Mouse (Mus musculus): ENCODE measurements at regions not wholly inside any gene's neighbourhood (a gene's known extent, or its start where the extent isn't known, plus 50 kb on each side); places are given as distances from the start of the nearest gene placed in this dataset.
"Not testable (repeated sequence)": the region's sequence is repeated elsewhere in the genome, so short reads cannot be mapped to it uniquely, and the experiment has no call there.

- 79% methylated on average over 8 of the region's 8 CpGs for WGBS
- H3K36me3 ChIP-seq (ENCODE audit: control insufficient read depth, insufficient read depth, low read length): no peaks in the 10 kb centered on the region
- H3K27me3 ChIP-seq (ENCODE audit: control insufficient read depth, insufficient read depth, low read length): no peaks in the 10 kb centered on the region
- H3K4me1 ChIP-seq (ENCODE audit: control insufficient read depth, insufficient read depth, insufficient read length, low read length): no peaks in the 10 kb centered on the region
- no peak overlapping the region for H3K27ac ChIP-seq (ENCODE audit: insufficient read depth, low read depth, low read length)
- TF ChIP-seq POLR2A (IDR thresholded peaks at IDR 0.05; ENCODE audit: low read depth, low read length): no peak
- TF ChIP-seq CTCF (IDR thresholded peaks at IDR 0.05; ENCODE audit: extremely low read depth, insufficient read length, insufficient replicate concordance, low read depth, low read length): no peak
- H3K4me3 ChIP-seq (ENCODE audit: low read depth, low read length): no peak overlapping the region
These were observed 283.4 kb downstream of the Nkx6-1 start for GRCm38 (mm10) chr5:101381361-101381760.

- no peaks in the 10 kb centered on the region for H3K27me3 ChIP-seq (ENCODE audit: control insufficient read depth, insufficient read depth, low read length)
- no peak overlapping the region for H3K4me3 ChIP-seq (ENCODE audit: low read depth, low read length)
- TF ChIP-seq POLR2A (IDR thresholded peaks at IDR 0.05; ENCODE audit: low read depth, low read length) (no peak), CTCF (IDR thresholded peaks at IDR 0.05; ENCODE audit: extremely low read depth, insufficient read length, insufficient replicate concordance, low read depth, low read length) (no peak)
- no peaks in the 10 kb centered on the region for H3K4me1 ChIP-seq (ENCODE audit: control insufficient read depth, insufficient read depth, insufficient read length, low read length)
- no peaks in the 10 kb centered on the region for H3K36me3 ChIP-seq (ENCODE audit: control insufficient read depth, insufficient read depth, low read length)
- WGBS: 86% methylated on average over 6 of the region's 6 CpGs
- H3K27ac ChIP-seq (ENCODE audit: insufficient read depth, low read depth, low read length): no peak overlapping the region
These were observed 288.1 kb downstream of the Nkx6-1 start for GRCm38 (mm10) chr5:101376657-101377056.

- no peaks in the 10 kb centered on the region for H3K4me1 ChIP-seq (ENCODE audit: control insufficient read depth, insufficient read depth, insufficient read length, low read length)
- H3K27me3 ChIP-seq (ENCODE audit: control insufficient read depth, insufficient read depth, low read length): no peaks in the 10 kb centered on the region
- TF ChIP-seq CTCF (IDR thresholded peaks at IDR 0.05; ENCODE audit: extremely low read depth, insufficient read length, insufficient replicate concordance, low read depth, low read length) (no peak), POLR2A (IDR thresholded peaks at IDR 0.05; ENCODE audit: low read depth, low read length) (no peak)
- H3K4me3 ChIP-seq (ENCODE audit: low read depth, low read length): no peak overlapping the region
- 16% methylated on average over 2 of the region's 2 CpGs for WGBS
- H3K36me3 ChIP-seq (ENCODE audit: control insufficient read depth, insufficient read depth, low read length): no peaks in the 10 kb centered on the region
- H3K27ac ChIP-seq (ENCODE audit: insufficient read depth, low read depth, low read length): no peak overlapping the region
These were observed 290.7 kb downstream of the Nkx6-1 start for GRCm38 (mm10) chr5:101374129-101374528.

DNA sequence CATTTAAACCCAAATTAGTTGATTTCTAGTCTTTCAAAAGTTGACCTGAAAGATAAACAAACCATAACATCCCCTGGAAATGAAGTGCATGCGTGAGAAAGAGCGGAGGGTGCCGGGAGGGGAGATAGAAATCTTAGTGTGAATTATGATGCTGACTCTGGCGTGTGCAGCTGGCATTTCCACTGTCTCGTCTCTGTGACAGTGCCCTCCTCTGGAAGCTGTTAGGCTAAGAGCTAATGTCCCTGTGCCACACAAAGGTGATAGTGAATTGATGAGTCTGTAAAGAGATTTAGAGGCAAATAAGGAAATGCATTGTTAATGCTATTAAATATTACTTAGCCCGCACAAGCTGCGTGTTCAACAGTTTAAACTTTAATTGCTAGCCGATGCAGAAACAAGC is 292.6 kb downstream of the Nkx6-1 start:
- TF ChIP-seq CTCF (IDR thresholded peaks at IDR 0.05; ENCODE audit: extremely low read depth, insufficient read length, insufficient replicate concordance, low read depth, low read length) (no peak), POLR2A (IDR thresholded peaks at IDR 0.05; ENCODE audit: low read depth, low read length) (no peak)
- WGBS: 38% methylated on average over 8 of the region's 8 CpGs

DNA sequence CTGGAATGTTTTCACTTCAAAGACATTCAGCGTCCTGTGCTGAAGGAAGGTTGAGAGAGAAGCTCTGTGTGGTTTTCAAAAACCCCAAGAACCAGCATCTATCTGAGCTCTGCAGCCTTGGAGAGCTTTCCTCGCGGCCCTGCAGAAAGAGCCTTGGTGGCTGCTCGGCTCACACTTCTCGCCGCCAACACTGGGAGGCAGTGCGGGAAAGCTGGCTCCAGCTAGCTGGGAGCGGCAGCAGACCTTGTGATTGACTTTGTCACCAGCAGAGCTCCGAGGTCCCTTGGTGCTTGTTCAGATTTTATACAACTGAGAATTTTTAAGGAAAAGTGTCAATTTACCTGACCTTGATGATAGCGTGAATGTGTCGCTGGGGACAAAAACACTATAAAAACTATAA is 299.4 kb downstream of the Nkx6-1 start:
- Histone ChIP-seq H3K36me3 (ENCODE audit: control insufficient read depth, insufficient read depth, low read length) (no peaks in the 10 kb centered on the region), H3K27ac (ENCODE audit: insufficient read depth, low read depth, low read length) (no peak overlapping the region), H3K4me1 (ENCODE audit: control insufficient read depth, insufficient read depth, insufficient read length, low read length) (no peaks in the 10 kb centered on the region), H3K27me3 (ENCODE audit: control insufficient read depth, insufficient read depth, low read length) (no peaks in the 10 kb centered on the region), H3K4me3 (ENCODE audit: low read depth, low read length) (no peak overlapping the region)
- 8% methylated on average over 11 of the region's 11 CpGs for WGBS
- TF ChIP-seq CTCF (IDR thresholded peaks at IDR 0.05; ENCODE audit: extremely low read depth, insufficient read length, insufficient replicate concordance, low read depth, low read length) (0 out of 2 replicates have a peak, but pooled peaks have one; percentile 8), POLR2A (IDR thresholded peaks at IDR 0.05; ENCODE audit: low read depth, low read length) (no peak)

More for the DNA sequence above, 292.6 kb downstream of the Nkx6-1 start:
- Histone ChIP-seq H3K27ac (ENCODE audit: insufficient read depth, low read depth, low read length) (no peak overlapping the region), H3K4me1 (ENCODE audit: control insufficient read depth, insufficient read depth, insufficient read length, low read length) (no peaks in the 10 kb centered on the region), H3K36me3 (ENCODE audit: control insufficient read depth, insufficient read depth, low read length) (no peaks in the 10 kb centered on the region), H3K27me3 (ENCODE audit: control insufficient read depth, insufficient read depth, low read length) (no peaks in the 10 kb centered on the region), H3K4me3 (ENCODE audit: low read depth, low read length) (no peak overlapping the region)

GRCm38 (mm10) chr5:101359986-101360385 is 304.8 kb downstream of the Nkx6-1 start:
- TF ChIP-seq CTCF (IDR thresholded peaks at IDR 0.05; ENCODE audit: extremely low read depth, insufficient read length, insufficient replicate concordance, low read depth, low read length) (no peak), POLR2A (IDR thresholded peaks at IDR 0.05; ENCODE audit: low read depth, low read length) (no peak)
- WGBS: 78% methylated on average over 6 of the region's 6 CpGs
- no peak overlapping the region for H3K4me3 ChIP-seq (ENCODE audit: low read depth, low read length)
- H3K36me3 ChIP-seq (ENCODE audit: control insufficient read depth, insufficient read depth, low read length): no peaks in the 10 kb centered on the region
- no peaks in the 10 kb centered on the region for H3K27me3 ChIP-seq (ENCODE audit: control insufficient read depth, insufficient read depth, low read length)
- no peak overlapping the region for H3K27ac ChIP-seq (ENCODE audit: insufficient read depth, low read depth, low read length)
- no peaks in the 10 kb centered on the region for H3K4me1 ChIP-seq (ENCODE audit: control insufficient read depth, insufficient read depth, insufficient read length, low read length)

DNA sequence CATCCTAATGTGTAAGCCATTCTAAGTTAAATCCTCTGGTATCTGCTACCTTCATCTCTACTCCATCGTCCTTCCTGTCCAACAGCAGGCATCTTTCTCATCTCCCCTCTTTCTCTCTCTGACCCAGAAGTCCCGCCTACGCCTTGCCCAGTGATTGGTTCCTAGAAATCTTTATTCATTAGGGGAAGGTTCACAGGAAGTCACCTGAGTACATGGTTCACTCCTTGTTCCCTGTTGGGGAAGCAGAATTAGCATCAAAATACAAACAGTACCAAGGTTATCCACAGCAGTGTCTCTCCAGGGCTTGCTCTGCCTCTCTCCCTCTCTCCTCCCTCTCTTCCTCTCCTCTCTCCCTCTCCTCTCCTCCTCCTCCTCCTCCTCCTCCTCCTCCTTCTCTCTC is 319.4 kb downstream of the Nkx6-1 start:
- H3K36me3 ChIP-seq (ENCODE audit: control insufficient read depth, insufficient read depth, low read length): no peaks in the 10 kb centered on the region
- no peak for TF ChIP-seq CTCF (IDR thresholded peaks at IDR 0.05; ENCODE audit: extremely low read depth, insufficient read length, insufficient replicate concordance, low read depth, low read length)
- no peak for TF ChIP-seq POLR2A (IDR thresholded peaks at IDR 0.05; ENCODE audit: low read depth, low read length)
- no peaks in the 10 kb centered on the region for H3K4me1 ChIP-seq (ENCODE audit: control insufficient read depth, insufficient read depth, insufficient read length, low read length)
- H3K27ac ChIP-seq (ENCODE audit: insufficient read depth, low read depth, low read length): no peak overlapping the region
- WGBS: 72% methylated on average over 3 of the region's 3 CpGs
- no peak overlapping the region for H3K4me3 ChIP-seq (ENCODE audit: low read depth, low read length)
- H3K27me3 ChIP-seq (ENCODE audit: control insufficient read depth, insufficient read depth, low read length): no peaks in the 10 kb centered on the region

DNA sequence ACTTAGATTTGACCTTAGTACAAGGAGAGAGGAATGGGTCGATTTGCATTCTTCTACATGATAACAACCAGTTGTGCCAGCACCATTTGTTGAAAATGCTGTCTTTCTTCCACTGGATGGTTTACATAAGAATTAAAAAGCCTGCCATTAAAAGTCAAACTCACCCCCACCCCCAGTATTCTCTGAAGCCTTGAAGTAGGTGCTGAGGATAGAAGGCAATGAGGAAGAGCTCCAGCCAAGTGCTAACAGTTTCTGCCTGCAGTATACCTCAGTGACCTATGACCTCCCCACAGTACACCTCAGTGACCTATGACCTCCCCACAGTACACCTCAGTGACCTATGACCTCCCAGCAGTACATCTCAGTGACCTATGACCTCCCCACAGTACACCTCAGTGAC is 328.4 kb downstream of the Nkx6-1 start:
- H3K27me3 ChIP-seq (ENCODE audit: control insufficient read depth, insufficient read depth, low read length); H3K4me3 ChIP-seq (ENCODE audit: low read depth, low read length); H3K27ac ChIP-seq (ENCODE audit: insufficient read depth, low read depth, low read length); H3K4me1 ChIP-seq (ENCODE audit: control insufficient read depth, insufficient read depth, insufficient read length, low read length); H3K36me3 ChIP-seq (ENCODE audit: control insufficient read depth, insufficient read depth, low read length): not testable (repeated sequence)
- WGBS: 88% methylated on average over 1 of the region's 1 CpGs
